Mouse (Mus musculus) hindbrain, embryonic 11.5 days (tissue): ENCODE measurements around the gene D030056L22Rik. TPM values are rescaled to one million over a fixed set of nuclear protein-coding genes. Genes with fewer than 3 reads are reported as not detected.

Experiments used
- ATAC-seq: fragments of 200-750 bp; cut with Nextera tagmentation; 2 replicates; pipeline ENCODE4 v1.8.0; 2017; ENCODE audit warnings: mild to moderate bottlenecking, moderate TSS enrichment, moderate library complexity; ENCODE audit not compliant: low FRiP score
- DNase-seq: peaks from one replicate; pipeline ENCODE4 v3.0.0-alpha.2; 2015; ENCODE audit warnings: low spot score
- H3K27ac ChIP-seq: fragments of 300-500 bp; sonication (generic); 2 replicates; pipeline ENCODE4 v1.5.1; 2014; ENCODE audit warnings: mild to moderate bottlenecking, low read depth, low read length
- H3K27me3 ChIP-seq: fragments of 300-500 bp; sonication (generic); 2 replicates; pipeline ENCODE4 v1.6.1; 2014; ENCODE audit warnings: mild to moderate bottlenecking, low read length, moderate library complexity, mixed read lengths; ENCODE audit not compliant: control insufficient read depth, insufficient read depth
- H3K36me3 ChIP-seq: fragments of 300-500 bp; sonication (generic); 2 replicates; pipeline ENCODE4 v1.6.1; 2014; ENCODE audit warnings: mild to moderate bottlenecking, low read length, moderate library complexity, mixed read lengths; ENCODE audit not compliant: control insufficient read depth, insufficient read depth
- H3K4me1 ChIP-seq: fragments of 300-500 bp; sonication (generic); replicated peaks from 2 replicates; pipeline ENCODE4 v1.6.1; 2014; ENCODE audit warnings: low read length, mixed read lengths; ENCODE audit not compliant: control insufficient read depth, insufficient read depth
- H3K4me2 ChIP-seq: fragments of 300-500 bp; sonication (generic); replicated peaks from 2 replicates; pipeline ENCODE4 v1.6.1; 2014; ENCODE audit warnings: mild to moderate bottlenecking, low read depth, low read length
- H3K4me3 ChIP-seq: fragments of 300-500 bp; sonication (generic); 2 replicates; pipeline ENCODE4 v1.5.1; 2014; ENCODE audit warnings: low read depth, low read length
- H3K9ac ChIP-seq: fragments of 300-500 bp; sonication (generic); 2 replicates; pipeline ENCODE4 v1.6.1; 2014; ENCODE audit warnings: low read depth, low read length
- H3K9me3 ChIP-seq: fragments of 300-500 bp; sonication (generic); 2 replicates; pipeline ENCODE4 v1.6.1; 2016; ENCODE audit warnings: low read length; ENCODE audit not compliant: control insufficient read depth
- WGBS: fragments of 180-500 bp; shearing (Covaris S2); extraction: QIAGEN DNeasy Blood & Tissue Kit; methylation state at CpG from one replicate; pipeline ENCODE4 v1.1.7; 2014; 5-methylcytosine and 5-hydroxymethylcytosine counted together
- polyA plus RNA-seq: library from polyadenylated mRNA; unstranded; fragments of >200 nt; fragmentation: Nextera tagmentation; extraction: Ambion mirVana; gene quantifications from 2 replicates; pipeline ENCODE4 v1.2.1, GENCODE M21; 2014

The D030056L22Rik gene
- polyA plus RNA-seq, 1 experiment from 2014 or later, result 78.6 TPM

GRCm38 (mm10) chr19:18746576-18747340, 33.8 kb downstream of the D030056L22Rik start:
- Histone ChIP-seq H3K36me3 (no peaks in the 10 kb centered on the region), H3K4me2 (no peak overlapping the region), H3K4me1 (no peaks in the 10 kb centered on the region), H3K27me3 (peaks cover 3% of the 10 kb centered on the region), H3K4me3 (no peak overlapping the region), H3K9me3 (no peaks in the 10 kb centered on the region), H3K27ac (no peak overlapping the region), H3K9ac (no peak overlapping the region)
- no peak for ATAC-seq
- WGBS, result 89% methylated on average over 5 of the region's 5 CpGs
- no peak for DNase-seq

GRCm38 (mm10) chr19:18747379-18747778, 34.4 kb downstream of the D030056L22Rik start:
- DNase-seq, result no peak
- WGBS, result 92% methylated on average over 4 of the region's 4 CpGs
- H3K4me1 ChIP-seq, result no peaks in the 10 kb centered on the region
- H3K27me3 ChIP-seq, result peaks cover 3% of the 10 kb centered on the region
- H3K9ac ChIP-seq, result no peak overlapping the region
- ATAC-seq, result no peak
- no peaks in the 10 kb centered on the region for H3K36me3 ChIP-seq
- no peak overlapping the region for H3K4me3 ChIP-seq
- no peaks in the 10 kb centered on the region for H3K9me3 ChIP-seq
- no peak overlapping the region for H3K4me2 ChIP-seq
- no peak overlapping the region for H3K27ac ChIP-seq

GRCm38 (mm10) chr19:18749598-18750339, 36.8 kb downstream of the D030056L22Rik start, which contains the start of gene Trpm6:
Gene Trpm6 (plus strand): TSS chr19:18749983.
- 6% methylated on average over 41 of the region's 41 CpGs for WGBS
- peak; percentile 33 for DNase-seq
- Histone ChIP-seq H3K36me3 (no peaks in the 10 kb centered on the region), H3K4me1 (no peaks in the 10 kb centered on the region), H3K9me3 (no peaks in the 10 kb centered on the region), H3K4me2 (peak within 1 kb of the TSS; percentile 70), H3K4me3 (peak within 1 kb of the TSS; percentile 33), H3K27ac (no peak within 1 kb of the TSS), H3K9ac (peak within 1 kb of the TSS; percentile 40; the same call in 1 of the 2 replicates), H3K27me3 (peaks cover 3% of the 10 kb centered on the region)
- peak; percentile 57; the same call in 1 of the 2 replicates for ATAC-seq

- ATAC-seq (no peak), DNase-seq (no peak)
- Histone ChIP-seq H3K36me3 (no peaks in the 10 kb centered on the region), H3K9me3 (no peaks in the 10 kb centered on the region), H3K4me1 (no peaks in the 10 kb centered on the region), H3K27ac (no peak overlapping the region), H3K4me3 (no peak overlapping the region), H3K9ac (no peak overlapping the region), H3K4me2 (no peak overlapping the region), H3K27me3 (no peaks in the 10 kb centered on the region)
These were observed 44.2 kb downstream of the D030056L22Rik start for GRCm38 (mm10) chr19:18757191-18757590.

- Histone ChIP-seq H3K4me3 (no peak overlapping the region), H3K27ac (no peak overlapping the region), H3K9ac (no peak overlapping the region), H3K4me2 (no peak overlapping the region), H3K9me3 (no peaks in the 10 kb centered on the region), H3K4me1 (no peaks in the 10 kb centered on the region), H3K36me3 (no peaks in the 10 kb centered on the region), H3K27me3 (no peaks in the 10 kb centered on the region)
- DNase-seq, result no peak
- ATAC-seq, result no peak
- 51% methylated on average over 4 of the region's 4 CpGs for WGBS
These were observed 44.7 kb downstream of the D030056L22Rik start for GRCm38 (mm10) chr19:18757706-18758105.

GRCm38 (mm10) chr19:18758269-18758668, 45.3 kb downstream of the D030056L22Rik start:
- 37% methylated on average over 6 of the region's 6 CpGs for WGBS
- Histone ChIP-seq H3K4me3 (no peak overlapping the region), H3K9ac (no peak overlapping the region), H3K4me1 (no peaks in the 10 kb centered on the region), H3K9me3 (no peaks in the 10 kb centered on the region), H3K27ac (no peak overlapping the region), H3K36me3 (no peaks in the 10 kb centered on the region), H3K27me3 (no peaks in the 10 kb centered on the region), H3K4me2 (no peak overlapping the region)
- ATAC-seq (no peak), DNase-seq (no peak)

GRCm38 (mm10) chr19:18758916-18759315, 45.9 kb downstream of the D030056L22Rik start:
- no peaks in the 10 kb centered on the region for H3K9me3 ChIP-seq
- WGBS, result 22% methylated on average over 9 of the region's 9 CpGs
- ATAC-seq, result no peak
- H3K27ac ChIP-seq, result no peak overlapping the region
- no peaks in the 10 kb centered on the region for H3K36me3 ChIP-seq
- H3K27me3 ChIP-seq, result no peaks in the 10 kb centered on the region
- H3K4me1 ChIP-seq, result no peaks in the 10 kb centered on the region
- peak; percentile 7 for DNase-seq
- no peak overlapping the region for H3K9ac ChIP-seq
- no peak overlapping the region for H3K4me2 ChIP-seq
- H3K4me3 ChIP-seq, result no peak overlapping the region

GRCm38 (mm10) chr19:18766399-18766798, 53.4 kb downstream of the D030056L22Rik start:
- no peak overlapping the region for H3K4me3 ChIP-seq
- ATAC-seq, result no peak
- H3K9me3 ChIP-seq, result no peaks in the 10 kb centered on the region
- no peak overlapping the region for H3K4me2 ChIP-seq
- 86% methylated on average over 5 of the region's 5 CpGs for WGBS
- no peak overlapping the region for H3K9ac ChIP-seq
- H3K27ac ChIP-seq, result no peak overlapping the region
- no peaks in the 10 kb centered on the region for H3K4me1 ChIP-seq
- no peaks in the 10 kb centered on the region for H3K36me3 ChIP-seq
- no peaks in the 10 kb centered on the region for H3K27me3 ChIP-seq
- no peak for DNase-seq
